Mouse (Mus musculus) myocyte (in vitro differentiated cells): ENCODE data around the gene Taf15. TPM values are rescaled to one million over a fixed set of nuclear protein-coding genes. Genes with fewer than 3 reads are reported as not detected.
A peak's percentile ranks its signal among the peaks of the same experiment; 100 is the strongest.

Experiments
- H3K27me3 ChIP-seq: one replicate; pipeline ENCODE4 v1.6.1; 2011; ENCODE audit not compliant: control insufficient read depth, insufficient read depth, insufficient read length
- H3K36me3 ChIP-seq: one replicate; pipeline ENCODE4 v1.6.1; 2011; ENCODE audit not compliant: control insufficient read depth, insufficient read depth
- H3K4me2 ChIP-seq: one replicate; pipeline ENCODE4 v1.6.1; 2011; ENCODE audit warnings: low read depth, control low read depth
- H3K4me3 ChIP-seq: one replicate; pipeline ENCODE4 v1.5.1; 2011; ENCODE audit warnings: mild to moderate bottlenecking, control low read depth, moderate library complexity
- H3K79me2 ChIP-seq: one replicate; pipeline ENCODE4 v1.6.1; 2011; ENCODE audit not compliant: control insufficient read depth, insufficient read depth
- H3ac ChIP-seq: one replicate; pipeline ENCODE4 v1.6.1; 2011; ENCODE audit not compliant: control insufficient read depth, insufficient read length
- CEBPB ChIP-seq: IDR thresholded peaks from 2 replicates; pipeline ENCODE4 v1.6.1; 2011; ENCODE audit warnings: mild to moderate bottlenecking, moderate library complexity; ENCODE audit not compliant: poor library complexity, insufficient read depth, severe bottlenecking
- E2F4 ChIP-seq: IDR thresholded peaks from one replicate; pipeline ENCODE4 v1.6.1; 2011; ENCODE audit warnings: mild to moderate bottlenecking, control low read depth, moderate library complexity; ENCODE audit not compliant: insufficient read depth
- MYOD1 ChIP-seq, 3 experiments: IDR thresholded peaks; one replicate each; pipeline ENCODE4 v1.6.1; 2011; ENCODE audit warnings: control low read depth in 2 of 3, low read depth in 2 of 3, mild to moderate bottlenecking in 2 of 3, moderate library complexity in 1 of 3; ENCODE audit not compliant: insufficient read length in 2 of 3, control insufficient read depth in 1 of 3
- MYOG ChIP-seq, 3 experiments: IDR thresholded peaks; one replicate each; pipeline ENCODE4 v1.6.1; 2011; ENCODE audit warnings: control low read depth in 2 of 3, low read depth in 2 of 3, mild to moderate bottlenecking in 2 of 3; ENCODE audit not compliant: insufficient read length in 2 of 3, control insufficient read depth in 1 of 3, insufficient read depth in 1 of 3
- POLR2A ChIP-seq: IDR thresholded peaks from one replicate; pipeline ENCODE4 v1.6.1; 2011; ENCODE audit warnings: low read depth, mild to moderate bottlenecking, control low read depth, moderate library complexity; ENCODE audit not compliant: insufficient read length
- POLR2AphosphoS2 ChIP-seq: IDR thresholded peaks from one replicate; pipeline ENCODE4 v1.6.1; 2011; ENCODE audit warnings: low read depth, control low read depth; ENCODE audit not compliant: insufficient read length
- REST ChIP-seq: IDR thresholded peaks from one replicate; pipeline ENCODE4 v1.6.1; 2011; ENCODE audit warnings: mild to moderate bottlenecking, control low read depth, moderate library complexity; ENCODE audit not compliant: insufficient read depth, insufficient read length
- SRF ChIP-seq: IDR thresholded peaks from one replicate; pipeline ENCODE4 v1.6.1; 2011; ENCODE audit warnings: low read depth; ENCODE audit not compliant: control insufficient read depth, insufficient read length
- TCF12 ChIP-seq: IDR thresholded peaks from one replicate; pipeline ENCODE4 v1.6.1; 2011; ENCODE audit warnings: mild to moderate bottlenecking, control low read depth; ENCODE audit not compliant: poor library complexity, insufficient read depth, severe bottlenecking
- TCF3 ChIP-seq: IDR thresholded peaks from one replicate; pipeline ENCODE4 v1.6.1; 2011; ENCODE audit warnings: low read depth, control low read depth; ENCODE audit not compliant: insufficient read length
- USF1 ChIP-seq: IDR thresholded peaks from one replicate; pipeline ENCODE4 v1.6.1; 2011; ENCODE audit warnings: low read depth, mild to moderate bottlenecking, control low read depth, moderate library complexity
- polyA plus RNA-seq: library from polyadenylated mRNA; unstranded; fragments of >200 nt; fragmentation: generic; extraction: Trizol; gene quantifications from one replicate; pipeline ENCODE4 v1.2.1, GENCODE M21; 2012; ENCODE audit warnings: missing spikeins

Gene Taf15
- polyA plus RNA-seq, 1 experiment: 74.2 TPM

- H3K4me2 ChIP-seq: no peak overlapping the region
- no peaks in the 10 kb centered on the region for H3K27me3 ChIP-seq
- no peak overlapping the region for H3ac ChIP-seq
- H3K79me2 ChIP-seq: peaks cover 72% of the 10 kb centered on the region
- H3K36me3 ChIP-seq: peaks cover 82% of the 10 kb centered on the region
- TF ChIP-seq TCF3 (no peak), E2F4 (no peak), TCF12 (no peak), POLR2A (no peak), SRF (no peak), MYOG (IDR thresholded peaks at IDR 0.05; ENCODE audit: control insufficient read depth in 1 of 3, insufficient read depth in 1 of 3, insufficient read length in 2 of 3, low read depth in 2 of 3) (no peak)
- H3K4me3 ChIP-seq: no peak overlapping the region
Observed at GRCm38 (mm10) chr11:83495571-83495970, 22.7 kb downstream of the Taf15 start.

GRCm38 (mm10) chr11:83504308-83504707 is 31.4 kb downstream of the Taf15 start:
- Histone ChIP-seq H3K36me3 (peaks cover 94% of the 10 kb centered on the region), H3K4me2 (no peak overlapping the region), H3K4me3 (no peak overlapping the region), H3K27me3 (no peaks in the 10 kb centered on the region), H3K79me2 (peaks cover 6% of the 10 kb centered on the region), H3ac (no peak overlapping the region)
- TF ChIP-seq SRF (no peak), MYOG (IDR thresholded peaks at IDR 0.05; ENCODE audit: control insufficient read depth in 1 of 3, insufficient read depth in 1 of 3, insufficient read length in 2 of 3, low read depth in 2 of 3) (no peak), MYOD1 (IDR thresholded peaks at IDR 0.05; ENCODE audit: control insufficient read depth in 1 of 3, insufficient read length in 2 of 3, low read depth in 2 of 3) (no peak), REST (no peak), TCF12 (no peak), CEBPB (no peak), TCF3 (no peak), E2F4 (no peak), POLR2AphosphoS2 (no peak), USF1 (no peak)

GRCm38 (mm10) chr11:83509521-83509920 is 36.6 kb downstream of the Taf15 start:
- TF ChIP-seq TCF3: no peak
- no peak for TF ChIP-seq MYOD1 (IDR thresholded peaks at IDR 0.05; ENCODE audit: control insufficient read depth in 1 of 3, insufficient read length in 2 of 3, low read depth in 2 of 3)
- peak; percentile 45 for TF ChIP-seq POLR2AphosphoS2
- no peak for TF ChIP-seq MYOG (IDR thresholded peaks at IDR 0.05; ENCODE audit: control insufficient read depth in 1 of 3, insufficient read depth in 1 of 3, insufficient read length in 2 of 3, low read depth in 2 of 3)
- no peak for TF ChIP-seq POLR2A
- TF ChIP-seq TCF12: no peak
- Histone ChIP-seq H3K36me3 (peaks cover 43% of the 10 kb centered on the region), H3K79me2 (no peaks in the 10 kb centered on the region), H3ac (no peak overlapping the region), H3K4me2 (no peak overlapping the region), H3K4me3 (no peak overlapping the region), H3K27me3 (no peaks in the 10 kb centered on the region)

- TF ChIP-seq CEBPB: 0 out of 2 replicates have a peak, but pooled peaks have one; percentile 21
- TF ChIP-seq USF1: no peak
- no peak for TF ChIP-seq E2F4
- no peak for TF ChIP-seq MYOD1 (IDR thresholded peaks at IDR 0.05; ENCODE audit: control insufficient read depth in 1 of 3, insufficient read length in 2 of 3, low read depth in 2 of 3)
- TF ChIP-seq REST: no peak
- TF ChIP-seq POLR2A: no peak
- TF ChIP-seq POLR2AphosphoS2: no peak
- no peaks in the 10 kb centered on the region for H3K27me3 ChIP-seq
- H3K79me2 ChIP-seq: no peaks in the 10 kb centered on the region
- no peak overlapping the region for H3K4me3 ChIP-seq
- no peaks in the 10 kb centered on the region for H3K36me3 ChIP-seq
- no peak overlapping the region for H3K4me2 ChIP-seq
- H3ac ChIP-seq: no peak overlapping the region
Observed at GRCm38 (mm10) chr11:83517153-83517552, 44.3 kb downstream of the Taf15 start.

- H3K4me2 ChIP-seq: no peak overlapping the region
- H3K4me3 ChIP-seq: no peak overlapping the region
- no peaks in the 10 kb centered on the region for H3K36me3 ChIP-seq
- no peak overlapping the region for H3ac ChIP-seq
- TF ChIP-seq MYOD1 (IDR thresholded peaks at IDR 0.05; ENCODE audit: control insufficient read depth in 1 of 3, insufficient read length in 2 of 3, low read depth in 2 of 3): no peak
- TF ChIP-seq MYOG (IDR thresholded peaks at IDR 0.05; ENCODE audit: control insufficient read depth in 1 of 3, insufficient read depth in 1 of 3, insufficient read length in 2 of 3, low read depth in 2 of 3): no peak
- TF ChIP-seq E2F4: no peak
- H3K79me2 ChIP-seq: no peaks in the 10 kb centered on the region
- H3K27me3 ChIP-seq: no peaks in the 10 kb centered on the region
Observed at GRCm38 (mm10) chr11:83518371-83518770, 45.5 kb downstream of the Taf15 start.
